Mouse (Mus musculus): ENCODE measurements around the gene Bpifa5. TPM values are rescaled to one million over a fixed set of nuclear protein-coding genes. Genes with fewer than 3 reads are reported as not detected.

Bpifa5 gene
- total RNA-seq, 2 experiments from 2014 or later = not detected

DNA sequence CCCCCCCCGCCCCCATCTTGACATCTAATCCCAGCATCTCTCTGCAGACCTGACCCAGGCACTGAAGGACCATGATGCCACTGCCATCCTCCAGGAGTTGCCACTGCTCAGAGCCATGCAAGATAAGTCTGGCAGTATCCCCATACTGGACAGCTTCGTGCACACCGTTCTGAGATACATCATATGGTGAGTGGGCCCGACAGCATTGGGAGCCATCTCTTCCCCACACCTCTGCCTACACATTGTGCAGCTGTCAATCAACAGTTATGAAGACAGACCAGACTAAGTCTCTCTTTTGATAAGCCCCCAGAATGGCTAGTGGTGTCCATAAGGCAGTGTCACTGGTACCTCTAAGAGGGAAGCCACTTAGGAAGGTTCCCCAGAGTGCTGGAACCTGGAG, 42.2 kb downstream of the Bpifa5 start:
- peak in 1 of 2 experiments; percentile 44 for DNase-seq (ENCODE audit: low spot score in 2 of 2)

- DNase-seq (ENCODE audit: low spot score in 2 of 2) = no peak
Observed at GRCm38 (mm10) chr2:154206908-154207307, 44.5 kb downstream of the Bpifa5 start.

DNA sequence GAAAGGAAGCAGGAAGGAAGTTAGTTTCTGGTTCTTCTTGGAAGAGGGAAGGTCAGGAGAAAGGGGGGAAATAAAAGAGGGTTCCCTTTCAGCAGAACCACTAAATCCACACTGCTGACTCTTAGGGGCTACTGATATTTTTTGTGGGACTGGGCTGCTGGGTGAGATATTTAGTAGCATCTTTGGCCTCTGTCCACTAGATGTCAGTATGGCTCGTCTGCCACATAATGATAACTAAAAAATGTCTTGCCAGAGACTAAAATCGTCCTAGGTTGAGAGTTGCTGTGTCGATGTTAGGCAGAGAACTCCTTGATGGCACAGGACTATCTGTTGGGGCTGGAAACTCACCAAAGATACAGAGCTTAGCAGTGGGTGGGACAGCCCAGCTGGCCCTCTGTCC, 46.7 kb downstream of the Bpifa5 start:
- DNase-seq (ENCODE audit: low spot score in 2 of 2) = peak in 1 of 2 experiments; percentile 40

- DNase-seq (ENCODE audit: low spot score in 2 of 2) = no peak
Observed at GRCm38 (mm10) chr2:154211121-154211520, 48.7 kb downstream of the Bpifa5 start.

DNA sequence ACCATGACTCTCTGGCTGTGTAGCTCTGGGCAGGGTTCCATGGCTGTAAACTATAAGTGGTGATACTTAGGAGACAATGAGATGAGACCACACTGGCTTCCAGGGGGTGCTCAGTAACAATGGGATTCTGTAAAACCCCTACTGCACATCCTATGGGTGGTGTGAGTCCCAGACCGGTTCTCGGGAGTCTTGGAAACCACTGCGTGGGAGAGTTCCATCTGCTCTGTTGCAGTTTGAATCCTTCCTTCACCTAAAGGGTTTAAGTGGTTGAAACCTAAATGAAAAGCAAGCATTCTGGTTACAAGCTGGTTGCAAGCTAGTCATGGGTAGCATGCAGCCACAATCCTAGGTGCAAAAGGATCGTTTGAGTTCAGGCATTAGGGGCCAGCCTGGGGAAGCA, 49.5 kb downstream of the Bpifa5 start:
- DNase-seq (ENCODE audit: low spot score in 2 of 2) = peak; percentile 66 to 75

GRCm38 (mm10) chr2:154215191-154215590, 52.8 kb downstream of the Bpifa5 start:
- DNase-seq (ENCODE audit: low spot score in 2 of 2) = peak; percentile 37 to 68

Other genes starting within 250 kb of the Bpifa5 start
- not detected for gene Bpifb3, start 244.4 kb upstream of the Bpifa5 start, total RNA-seq (2021)
- gene Bpifb4, start 224.4 kb upstream of the Bpifa5 start, total RNA-seq (2021) = not detected
- not detected for gene Bpifa6, start 187.7 kb upstream of the Bpifa5 start, total RNA-seq (2021)
- not detected for gene Bpifa2, start 154.3 kb upstream of the Bpifa5 start, total RNA-seq (2021)
- not detected for gene Bpifa3, start 32.3 kb upstream of the Bpifa5 start, total RNA-seq (2021)
- not detected for gene Bpifa1, start 19.7 kb upstream of the Bpifa5 start, total RNA-seq (2021)
- gene Bpifb1, start 28.2 kb downstream of the Bpifa5 start, total RNA-seq (2021) = under 1 TPM; 0.12 to 0.15 TPM
- gene Bpifb5, start 61.1 kb downstream of the Bpifa5 start, total RNA-seq (2021) = not detected
- not detected for gene Bpifb9a, start 95.2 kb downstream of the Bpifa5 start, total RNA-seq (2021)
- not detected for gene Bpifb9b, start 144.6 kb downstream of the Bpifa5 start, total RNA-seq (2021)
- 10 to 100 TPM; 14.8 to 14.9 TPM for gene Cdk5rap1, start 210.4 kb downstream of the Bpifa5 start, total RNA-seq (2021)
- 10 to 100 TPM; 45.3 to 47.7 TPM for gene Snta1, start 245.5 kb downstream of the Bpifa5 start, total RNA-seq (2021)